In genomic region chr17:27768817-27769542, GRCm38 (mm10) we compare ENCODE assay signal across 8 mouse cellular contexts. TPM values are rescaled to one million over a fixed set of nuclear protein-coding genes. Genes with fewer than 3 reads are reported as not detected.
DNase-seq lines count a peak whose midpoint lies in the region; ATAC-seq and TF ChIP-seq lines count a peak whose summit lies in the region.

No protein-coding gene starts in this region.

- no peak for TF ChIP-seq POLR2A in heart, adult 2 months (IDR thresholded peaks at IDR 0.05; ENCODE audit: insufficient read depth, low read depth, low read length)
- TF ChIP-seq POLR2A in liver, adult 2 months (IDR thresholded peaks at IDR 0.05; ENCODE audit: extremely low read depth, insufficient read depth, low read length): no peak

- DNase-seq in heart, adult 2 months: peak; percentile 51 to 75
- DNase-seq in heart, adult 11 months: no peak
- peak; percentile 88 for DNase-seq in cerebellum, adult 9-10 months
- DNase-seq in frontal cortex, postnatal 25 days (ENCODE audit: low spot score in 2 of 2): peak; percentile 68 to 72
- peak; percentile 24 for DNase-seq in kidney, adult 11 months
- peak; percentile 64 for DNase-seq in liver, adult 2 months (ENCODE audit: extremely low read depth, low read depth, low spot score)

- WGBS in heart, adult 2 months: 73% methylated on average over 8 of the region's 8 CpGs
- WGBS in liver, adult 2 months: 26% methylated on average over 8 of the region's 8 CpGs
- 63% methylated on average over 8 of the region's 8 CpGs for WGBS in stomach, embryonic 14.5 days

- H3K4me3 ChIP-seq in heart, adult 2 months: no peak overlapping the region
- no peak overlapping the region for H3K4me3 ChIP-seq in liver, adult 2 months (ENCODE audit: insufficient read depth, low read depth, low read length)
- no peak overlapping the region for H3K4me3 ChIP-seq in stomach, embryonic 14.5 days (ENCODE audit: low read depth, low read length)

- no peaks in the 10 kb centered on the region for H3K27me3 ChIP-seq in heart, adult 2 months (ENCODE audit: control insufficient read depth, insufficient read depth, low read length)
- no peaks in the 10 kb centered on the region for H3K27me3 ChIP-seq in liver, adult 2 months (ENCODE audit: control insufficient read depth, insufficient read depth, low read length)
- H3K27me3 ChIP-seq in stomach, embryonic 14.5 days (ENCODE audit: control insufficient read depth, insufficient read depth, low read length): no peaks in the 10 kb centered on the region

- no peak for TF ChIP-seq EP300 in heart, adult 2 months (IDR thresholded peaks at IDR 0.05; ENCODE audit: insufficient read depth, low read depth, low read length)

- no peak overlapping the region for H3K4me2 ChIP-seq in stomach, embryonic 14.5 days (replicated peaks; ENCODE audit: low read depth, low read length)

- peaks cover 6% of the 10 kb centered on the region; the same call in 1 of the 2 replicates for H3K9me3 ChIP-seq in stomach, embryonic 14.5 days (ENCODE audit: control insufficient read depth, low read depth, low read length)

- no peaks in the 10 kb centered on the region for H3K36me3 ChIP-seq in heart, adult 2 months (ENCODE audit: control insufficient read depth, insufficient read depth, low read length)
- peaks cover 14% of the 10 kb centered on the region for H3K36me3 ChIP-seq in liver, adult 2 months (ENCODE audit: control insufficient read depth, insufficient read depth, low read length)
- peaks cover 28% of the 10 kb centered on the region for H3K36me3 ChIP-seq in stomach, embryonic 14.5 days (ENCODE audit: control insufficient read depth, insufficient read depth, low read length)

- TF ChIP-seq CTCF in heart, adult 2 months (IDR thresholded peaks at IDR 0.05): peak; percentile 81
- TF ChIP-seq CTCF in liver, adult 2 months (IDR thresholded peaks at IDR 0.05; ENCODE audit: low read depth, low read length): peak; percentile 92

- no peaks in the 10 kb centered on the region for H3K79me2 ChIP-seq in heart, adult 2 months (replicated peaks; ENCODE audit: control insufficient read depth, insufficient read depth, low read length)
- peaks cover 28% of the 10 kb centered on the region for H3K79me2 ChIP-seq in liver, adult 2 months (ENCODE audit: control insufficient read depth, insufficient read depth, low read length)

- H3K27ac ChIP-seq in heart, adult 2 months: no peak overlapping the region
- no peak overlapping the region for H3K27ac ChIP-seq in liver, adult 2 months (replicated peaks; ENCODE audit: insufficient read depth, low read depth, low read length)
- no peak overlapping the region for H3K27ac ChIP-seq in stomach, embryonic 14.5 days (ENCODE audit: low read length)

- no peaks in the 10 kb centered on the region for H3K4me1 ChIP-seq in heart, adult 2 months (ENCODE audit: control insufficient read depth, insufficient read depth, low read length)
- H3K4me1 ChIP-seq in liver, adult 2 months (ENCODE audit: control insufficient read depth, insufficient read depth, low read length): peaks cover 2% of the 10 kb centered on the region; the same call in 1 of the 2 replicates
- H3K4me1 ChIP-seq in stomach, embryonic 14.5 days (ENCODE audit: control insufficient read depth, insufficient read depth, low read length): no peaks in the 10 kb centered on the region

- intact Hi-C loops in heart, adult 2 months (cut with DNase I): loop anchor here (5.0 kb wide), 1 partner anchor 67 kb away; no protein-coding TSS in a partner anchor

- H3K9ac ChIP-seq in heart, adult 2 months (ENCODE audit: low read depth, low read length): no peak overlapping the region
- no peak overlapping the region for H3K9ac ChIP-seq in liver, adult 2 months (ENCODE audit: low read depth, low read length)
- H3K9ac ChIP-seq in stomach, embryonic 14.5 days (replicated peaks; ENCODE audit: low read depth, low read length): no peak overlapping the region

- ATAC-seq in monocyte, adult 5-6 weeks (replicated peaks; ENCODE audit: insufficient number of reproducible peaks, low FRiP score, low TSS enrichment, poor library complexity, severe bottlenecking): peak; percentile 50; the same call in 1 of the 2 replicates
- 0 out of 2 replicates have a peak, but pooled peaks have one; percentile 53 for ATAC-seq in stomach, embryonic 14.5 days (ENCODE audit: insufficient number of reproducible peaks, insufficient read depth, low FRiP score, low read depth)

RNA-seq across cellular contexts. Expression of gene Spdef, which starts 40.2 kb away (rescaled TPM):
- total RNA-seq in heart, adult 2 months (2021): not detected
- polyA plus RNA-seq in heart, adult 2 months (2012; rRNA removed): 0.09 and 0.21 TPM in 2 replicates
- not detected in 2 replicates for total RNA-seq in liver, adult 2 months (2014; rRNA removed)
- polyA plus RNA-seq in liver, adult 2 months (2012; rRNA removed): 0.15 and 0.48 TPM in 2 replicates
- not detected in 3 replicates for total RNA-seq in monocyte, adult 5-6 weeks (2017)
- 13.8 and 18.1 TPM in 2 replicates for polyA plus RNA-seq in stomach, embryonic 14.5 days (2014; fragmentation: Nextera tagmentation; extraction: Ambion mirVana)

RNA-seq across cellular contexts. Expression of gene D17Wsu92e, which starts 51.5 kb away (rescaled TPM):
- total RNA-seq in heart, adult 2 months (2021): 100 to 1,000 TPM; 136 to 151 TPM
- polyA plus RNA-seq in heart, adult 2 months (2012; rRNA removed): 112 and 163 TPM in 2 replicates
- 93.0 and 117 TPM in 2 replicates for total RNA-seq in liver, adult 2 months (2014; rRNA removed)
- polyA plus RNA-seq in liver, adult 2 months (2012; rRNA removed): 159 and 178 TPM in 2 replicates
- total RNA-seq in monocyte, adult 5-6 weeks (2017): 146 to 207 TPM (median 171 TPM) in 3 replicates
- polyA plus RNA-seq in stomach, embryonic 14.5 days (2014; fragmentation: Nextera tagmentation; extraction: Ambion mirVana): 21.6 and 22.3 TPM in 2 replicates
